Mouse (Mus musculus): Measurements from ENCODE around the gene Adora1.

- TF ChIP-seq POLR2A (IDR thresholded peaks at IDR 0.05; ENCODE audit: borderline replicate concordance, extremely low read depth, low read depth, low read length) (no peak), CTCF (IDR thresholded peaks at IDR 0.05; ENCODE audit: insufficient read depth, low read length) (no peak)
These were observed 29.1 kb downstream of the Adora1 start for GRCm38 (mm10) chr1:134206085-134206484.
